Mouse (Mus musculus) megakaryocyte progenitor cell, adult 5-6 weeks (primary cell): Measurements from ENCODE around the gene Rasal2. TPM values are rescaled to one million over a fixed set of nuclear protein-coding genes. Genes with fewer than 3 reads are reported as not detected.

ENCODE experiments used
- total RNA-seq, 2 experiments: library from RNA; stranded (forward) in 1 of 2; stranded (reverse) in 1 of 2; fragments of 157-497, 149-512 nt in 1 of 2; fragments of 200-1000 nt in 1 of 2; gene quantifications; 2 replicates each; pipeline versions ENCODE4 v1.2.3 to v1.2.4; 2015 to 2017

Gene Rasal2
- total RNA-seq, 2 experiments from 2014 or later = 1.7 to 3.2 TPM

Other genes starting within 250 kb of the Rasal2 start
- gene Cryzl2, start 46.0 kb upstream of the Rasal2 start, total RNA-seq (2015) = 27.4 and 29.2 TPM in 2 replicates
- gene Cryzl2, start 46.0 kb upstream of the Rasal2 start, total RNA-seq (2017) = 12.2 and 18.6 TPM in 2 replicates
- 0.93 and 1.2 TPM in 2 replicates for gene Sec16b, start 94.1 kb upstream of the Rasal2 start, total RNA-seq (2015)
- gene Sec16b, start 94.1 kb upstream of the Rasal2 start, total RNA-seq (2017) = 0.17 and 0.54 TPM in 2 replicates